Mouse (Mus musculus): ENCODE data around the gene Foxj1.

Gene Foxj1

GRCm38 (mm10) chr11:116342069-116342791 lies 7.0 kb upstream of the Foxj1 start:
- DNase-seq (ENCODE audit: low read depth) = no peak

- DNase-seq (ENCODE audit: low read depth) = peak; percentile 50
These were observed 2.3 kb upstream of the Foxj1 start for GRCm38 (mm10) chr11:116337531-116337930.

- DNase-seq (ENCODE audit: low read depth) = no peak
These were observed 1.8 kb upstream of the Foxj1 start for GRCm38 (mm10) chr11:116337000-116337399.

- no peak for DNase-seq (ENCODE audit: low read depth)
These were observed 1.2 kb upstream of the Foxj1 start for GRCm38 (mm10) chr11:116336393-116336792.

GRCm38 (mm10) chr11:116334417-116334782 lies 799 bp downstream of the Foxj1 start:
- DNase-seq (ENCODE audit: low read depth) = peak; percentile 38

GRCm38 (mm10) chr11:116333526-116334416 lies 1.4 kb downstream of the Foxj1 start:
- no peak for DNase-seq (ENCODE audit: low read depth)

GRCm38 (mm10) chr11:116332983-116333270 lies 2.3 kb downstream of the Foxj1 start:
- DNase-seq (ENCODE audit: low read depth) = no peak

GRCm38 (mm10) chr11:116332232-116332982 lies 2.8 kb downstream of the Foxj1 start:
- DNase-seq (ENCODE audit: low read depth) = no peak

GRCm38 (mm10) chr11:116330211-116330518 lies 5.0 kb downstream of the Foxj1 start:
- DNase-seq (ENCODE audit: low read depth) = no peak

- DNase-seq (ENCODE audit: low read depth) = no peak
These were observed 5.6 kb downstream of the Foxj1 start for GRCm38 (mm10) chr11:116329314-116330210.

GRCm38 (mm10) chr11:116326963-116327603 lies 8.1 kb downstream of the Foxj1 start:
- no peak for DNase-seq (ENCODE audit: low read depth)

GRCm38 (mm10) chr11:116318719-116319659 lies 16.2 kb downstream of the Foxj1 start:
- DNase-seq (ENCODE audit: low read depth) = peak; percentile 90

GRCm38 (mm10) chr11:116312359-116312758 lies 22.8 kb downstream of the Foxj1 start:
- DNase-seq (ENCODE audit: low read depth) = no peak

GRCm38 (mm10) chr11:116311169-116311568 lies 24.0 kb downstream of the Foxj1 start:
- DNase-seq (ENCODE audit: low read depth) = no peak

- DNase-seq (ENCODE audit: low read depth) = no peak
These were observed 25.6 kb downstream of the Foxj1 start for GRCm38 (mm10) chr11:116309601-116310000.

- DNase-seq (ENCODE audit: low read depth) = no peak
These were observed 27.3 kb downstream of the Foxj1 start for GRCm38 (mm10) chr11:116307762-116308531.

GRCm38 (mm10) chr11:116307019-116307725 lies 28.0 kb downstream of the Foxj1 start, which contains the start of gene Exoc7:
Exoc7 (minus strand) TSS chr11:116307233.
- peak; percentile 24 for DNase-seq (ENCODE audit: low read depth)

GRCm38 (mm10) chr11:116306126-116306982 lies 28.8 kb downstream of the Foxj1 start:
- DNase-seq (ENCODE audit: low read depth) = peak; percentile 96

Data from naive thymus-derived CD4-positive, alpha-beta T cell, adult 2 months (primary cell).